Mouse (Mus musculus) urinary bladder, postnatal 10 days (tissue): ENCODE measurements around the gene Smarce1.
"Not testable (repeated sequence)": the region's sequence is repeated elsewhere in the genome, so short reads cannot be mapped to it uniquely, and the experiment has no call there.

Experiments
- DNase-seq: peaks from one replicate; pipeline ENCODE4 v3.0.0; 2022; ENCODE audit warnings: low spot score

Gene Smarce1

DNA sequence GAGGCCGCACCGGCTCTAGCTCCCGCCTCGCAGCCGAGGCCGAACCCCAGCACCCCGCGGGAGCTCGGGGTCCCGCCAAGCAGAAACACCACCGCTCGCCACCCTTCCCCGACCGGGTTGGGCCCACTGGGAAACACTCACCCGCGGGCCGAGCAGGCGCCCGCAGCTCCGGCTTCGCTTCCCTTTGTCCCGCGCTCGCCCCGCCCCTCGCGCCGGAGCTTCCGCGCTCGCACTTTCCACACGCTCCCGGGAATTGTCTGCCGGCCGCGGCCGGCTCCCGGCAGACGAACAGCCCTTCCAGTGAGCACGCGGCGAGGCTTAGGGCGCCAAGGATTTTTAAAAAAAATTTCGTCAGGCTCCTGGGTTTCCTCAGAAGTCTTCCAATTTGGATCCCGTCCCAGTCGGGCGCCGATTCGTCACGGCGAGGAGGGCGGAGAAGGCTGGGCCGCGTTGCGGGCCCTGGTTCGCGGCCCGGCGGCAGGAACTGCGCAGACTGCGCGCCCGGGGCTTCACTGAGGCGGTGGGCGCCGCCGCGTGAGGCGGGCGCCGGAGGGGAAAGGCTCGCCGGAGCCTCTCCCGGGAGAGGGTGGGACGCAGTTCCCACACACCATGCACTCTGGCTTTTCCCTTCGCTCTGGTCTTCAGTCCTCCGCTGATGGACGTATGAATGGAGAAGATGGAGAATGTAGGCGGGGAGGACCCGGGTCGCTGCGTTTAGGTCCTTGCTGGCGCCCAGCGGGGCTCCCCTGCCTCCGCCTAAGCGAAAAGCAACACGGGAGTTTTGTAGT is at the start of gene Smarce1:
TSS of gene Smarce1 (minus strand) at position 757 of the 788 bp plus-strand sequence.
- peak; percentile 25 for DNase-seq

DNA sequence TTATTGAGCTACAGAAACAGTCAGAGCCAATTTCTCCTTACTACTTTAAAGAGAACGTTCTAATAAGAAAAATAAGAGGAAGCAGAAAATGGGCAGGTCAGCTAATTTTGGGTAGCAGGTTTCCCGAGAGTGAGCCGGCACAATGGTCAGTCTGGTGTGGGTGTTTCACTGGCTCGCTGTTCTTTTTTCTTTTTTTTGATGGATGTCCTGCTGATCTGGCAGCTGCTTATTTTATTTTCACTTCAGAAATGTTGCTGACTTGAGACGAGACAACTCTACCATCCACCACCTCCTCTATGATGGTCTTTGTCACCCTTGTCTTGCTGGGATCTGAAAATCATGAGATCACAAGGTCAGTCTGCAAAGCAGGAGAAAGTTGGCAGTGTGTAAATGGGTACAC is 49.2 kb upstream of the Smarce1 start:
- no peak for DNase-seq

DNA sequence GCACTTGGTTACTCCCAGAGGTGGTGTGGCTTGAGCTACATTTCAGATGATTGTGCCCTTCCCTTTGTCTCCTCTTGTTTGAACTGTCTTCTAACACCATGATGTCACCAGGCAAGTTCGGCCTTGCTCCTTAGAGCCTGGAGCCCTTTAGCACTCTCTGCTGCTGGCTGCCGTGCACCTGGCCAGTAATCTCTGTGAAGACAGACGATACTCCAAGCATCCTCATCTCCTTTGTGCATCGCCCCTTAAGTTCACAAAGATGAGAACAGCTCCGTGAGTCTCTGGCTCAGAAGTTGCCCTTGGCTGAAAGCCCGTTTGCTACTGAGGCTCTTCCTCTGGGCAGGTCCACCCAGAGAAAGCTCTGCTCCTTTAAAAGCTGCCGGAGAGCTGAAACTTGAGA is 46.0 kb upstream of the Smarce1 start:
- DNase-seq: no peak

DNA sequence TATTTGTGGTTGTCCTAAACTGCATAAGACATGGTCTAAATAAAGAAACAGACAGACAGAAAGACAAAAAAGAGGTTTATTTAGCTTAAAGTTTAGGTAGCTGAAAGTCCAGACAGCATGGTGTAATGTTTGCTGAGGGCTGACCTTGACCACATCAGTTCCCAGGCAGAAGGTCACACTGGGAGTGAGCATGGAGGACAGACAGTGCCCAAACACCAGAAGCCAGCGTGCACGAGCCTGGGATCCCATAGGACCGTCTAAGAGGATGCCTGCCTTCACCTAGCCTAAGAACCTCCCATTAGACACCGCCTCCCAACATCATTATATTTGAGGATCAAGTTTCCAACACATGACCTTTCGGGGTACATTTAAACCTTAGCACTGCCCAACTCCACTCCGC is 44.8 kb upstream of the Smarce1 start:
- no peak for DNase-seq

DNA sequence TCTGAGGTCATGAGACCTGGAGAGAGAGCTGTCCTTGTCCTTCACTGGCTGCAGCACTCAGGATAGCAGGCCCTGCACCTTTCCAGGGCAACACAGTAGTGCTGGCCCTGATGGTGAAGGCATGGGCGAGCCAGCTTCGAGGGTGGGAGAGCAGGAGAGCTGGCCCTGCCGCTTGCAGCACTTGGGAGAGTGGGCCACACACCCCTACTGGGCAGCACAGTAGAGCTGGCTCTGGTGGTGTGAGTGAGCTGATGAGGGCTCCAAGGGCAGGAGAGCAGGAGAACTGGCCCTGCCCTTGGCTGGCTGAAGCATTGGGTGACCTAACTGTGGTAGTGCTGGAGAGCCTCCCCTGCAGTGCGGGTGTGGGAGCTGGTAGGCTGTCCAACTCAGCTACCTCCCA is 41.9 kb upstream of the Smarce1 start:
- DNase-seq: no peak

DNA sequence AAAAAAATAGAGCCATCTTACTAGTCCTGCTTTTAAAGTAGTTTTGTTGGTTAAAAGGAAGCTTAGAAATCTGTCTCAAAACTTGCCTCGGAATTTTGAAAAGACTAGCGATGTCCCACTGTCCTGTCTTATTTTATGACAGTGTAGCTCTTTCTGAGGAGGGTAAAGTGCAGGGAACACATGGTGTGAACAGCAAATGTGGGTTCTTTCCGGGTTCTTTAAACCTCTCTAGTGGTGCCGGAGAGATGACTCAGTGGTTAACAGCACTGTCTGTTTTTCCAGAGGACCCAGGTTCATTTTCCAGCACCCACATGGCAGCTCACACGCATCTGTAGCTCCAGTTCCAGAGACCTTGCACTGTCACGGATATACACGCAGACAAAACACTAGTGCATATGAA is 38.4 kb upstream of the Smarce1 start:
- no peak for DNase-seq

DNA sequence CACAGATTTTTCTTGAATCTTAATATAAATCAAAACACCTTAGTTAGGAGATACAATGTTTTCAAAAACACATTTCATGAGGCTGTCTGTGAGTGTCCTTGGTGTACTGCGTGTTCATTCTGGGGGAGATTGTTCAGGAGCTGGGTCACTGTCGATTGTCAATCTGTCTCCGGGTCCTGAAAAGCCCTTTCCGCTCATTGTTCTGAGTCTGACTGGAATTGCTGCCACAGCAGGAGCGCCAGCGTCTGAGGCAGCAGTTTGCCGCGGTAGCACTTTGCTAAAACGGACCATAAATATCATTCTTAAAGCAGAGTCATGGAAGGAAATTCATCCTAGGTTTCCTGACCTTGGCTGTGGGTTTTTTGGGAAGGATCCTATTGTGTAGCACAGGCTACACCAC is 35.0 kb upstream of the Smarce1 start:
- no peak for DNase-seq

DNA sequence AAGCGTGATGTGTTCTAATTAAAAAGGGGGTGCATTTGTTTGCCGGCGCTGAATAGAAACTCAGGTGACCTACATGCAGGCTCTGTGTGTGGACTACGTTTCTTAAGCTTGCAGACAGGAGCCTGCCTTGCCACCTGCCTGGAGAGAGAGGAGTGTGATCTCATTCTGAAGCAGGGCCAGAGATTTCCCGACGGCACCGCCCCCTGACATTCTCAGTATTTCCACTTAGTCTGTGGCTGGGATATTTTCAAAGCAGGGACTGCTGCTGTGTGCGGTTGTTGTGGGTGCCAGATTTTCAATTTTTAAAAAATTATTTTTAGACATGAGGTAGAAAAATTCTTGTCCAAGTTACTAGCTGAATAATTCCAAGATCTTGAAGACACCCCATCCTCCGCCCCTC is 34.4 kb upstream of the Smarce1 start:
- no peak for DNase-seq

DNA sequence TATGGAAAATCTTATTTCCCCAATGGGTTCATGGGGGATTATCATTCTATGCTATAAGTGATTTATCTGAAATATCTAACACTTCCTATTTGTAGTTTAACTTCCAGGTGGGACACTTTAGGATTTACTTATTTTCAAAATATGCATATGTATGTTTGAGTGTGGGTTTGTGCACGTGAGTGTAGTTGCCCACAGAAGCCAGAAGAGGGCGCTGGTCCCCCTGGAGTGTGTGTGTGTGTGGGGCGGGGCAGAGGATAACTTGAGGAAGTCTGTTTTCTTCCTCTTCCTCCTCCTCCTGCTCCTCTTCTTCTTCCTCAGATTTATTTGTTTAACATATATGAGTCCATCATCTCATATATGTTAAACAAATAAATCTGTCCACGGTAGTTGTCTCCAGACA is 25.4 kb upstream of the Smarce1 start:
- DNase-seq: no peak

DNA sequence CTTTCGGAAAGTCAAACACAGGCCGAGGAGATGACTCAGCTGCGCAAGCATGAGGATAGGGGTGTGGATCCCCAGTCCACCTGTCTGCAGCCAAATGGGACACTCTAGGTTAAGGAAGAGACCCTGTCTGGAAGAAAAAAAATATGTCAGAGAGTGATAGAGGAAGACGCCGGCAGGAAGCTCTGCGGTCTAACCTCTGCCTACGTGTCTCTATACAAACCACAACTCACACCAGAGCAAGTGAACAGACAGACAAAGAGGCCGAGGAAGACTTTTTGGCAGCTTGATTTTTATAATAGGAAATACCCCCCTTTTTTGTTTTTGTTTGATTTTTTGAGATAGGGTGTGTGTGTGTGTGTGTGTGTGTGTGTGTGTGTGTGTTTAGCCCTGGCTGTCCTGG is 24.5 kb upstream of the Smarce1 start:
- no peak for DNase-seq

DNA sequence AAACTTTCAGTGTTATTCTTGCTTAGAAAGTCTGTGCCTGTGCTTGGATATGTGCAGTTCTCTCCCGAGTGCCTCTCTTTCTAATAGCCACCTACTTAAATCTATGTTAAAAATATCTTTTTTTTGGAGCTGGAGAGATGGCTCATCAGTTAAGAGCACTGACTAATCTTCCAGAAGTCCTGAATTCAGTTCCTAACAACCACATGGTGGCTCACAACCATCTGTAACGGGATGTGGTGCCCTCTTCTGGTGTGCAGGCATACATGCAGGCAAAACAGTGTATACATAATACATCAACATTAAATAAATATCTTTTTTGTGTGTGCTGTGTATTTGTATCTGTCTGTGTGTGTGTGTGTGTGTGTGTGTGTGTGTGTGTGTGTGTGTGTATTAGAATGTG is 23.1 kb upstream of the Smarce1 start:
- DNase-seq: no peak

DNA sequence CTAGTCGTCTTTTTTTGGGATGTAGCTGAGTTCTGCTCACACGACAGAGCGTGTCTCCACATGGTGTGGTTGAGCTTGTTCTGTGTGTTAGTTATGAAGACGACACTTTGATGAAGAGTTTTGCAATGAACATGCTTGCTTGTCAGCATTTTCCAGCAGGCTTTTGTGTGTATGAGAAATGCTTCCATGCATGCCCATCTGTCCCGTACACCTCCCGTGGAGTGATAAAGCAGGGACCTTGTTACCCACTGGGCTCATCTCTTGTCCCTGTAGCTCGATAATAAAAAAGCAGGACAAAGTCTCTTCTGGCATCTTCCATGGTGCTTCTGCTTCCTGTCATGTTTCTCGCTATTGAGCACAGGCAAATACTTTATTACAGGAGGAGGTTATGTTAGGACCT is 21.9 kb upstream of the Smarce1 start:
- DNase-seq: no peak

DNA sequence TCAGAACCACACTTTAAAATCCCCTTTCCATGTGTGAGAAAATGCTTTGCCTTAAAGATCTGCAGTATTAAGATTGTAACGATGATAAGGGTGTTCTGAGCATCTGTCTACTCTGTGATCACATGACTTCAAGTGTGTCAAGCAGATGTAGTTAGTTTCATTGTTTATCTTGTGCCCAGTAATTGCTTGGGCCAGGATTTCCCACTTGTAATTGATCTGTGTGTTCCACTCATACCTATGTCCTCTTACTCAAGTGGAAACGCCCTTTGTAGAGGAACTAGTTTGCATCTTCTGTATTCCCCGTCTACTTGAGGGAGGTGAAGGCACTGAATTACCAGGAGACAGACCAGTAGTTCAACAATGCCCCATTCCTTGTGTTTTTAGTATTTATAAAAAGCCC is 19.8 kb upstream of the Smarce1 start:
- no peak for DNase-seq

DNA sequence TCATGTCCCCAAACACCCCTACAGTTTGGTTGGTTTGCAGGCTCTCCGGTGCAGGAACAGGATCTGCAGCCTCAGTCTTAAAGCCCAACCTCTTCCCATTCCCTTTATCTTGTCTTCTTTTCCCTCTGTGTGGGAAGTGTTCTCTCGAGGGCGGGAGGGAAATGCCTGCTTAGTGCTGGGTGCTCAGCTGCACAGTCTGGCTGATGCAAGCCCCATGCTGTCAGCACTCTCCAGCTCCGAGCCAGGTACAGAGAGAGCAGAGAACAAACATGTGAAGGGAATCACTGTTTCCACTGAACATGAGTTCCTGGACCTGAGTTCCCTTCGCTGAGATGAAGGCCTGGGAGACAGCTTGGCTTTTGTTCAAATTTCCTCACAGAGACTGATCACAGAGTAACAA is 19.4 kb upstream of the Smarce1 start:
- DNase-seq: no peak

DNA sequence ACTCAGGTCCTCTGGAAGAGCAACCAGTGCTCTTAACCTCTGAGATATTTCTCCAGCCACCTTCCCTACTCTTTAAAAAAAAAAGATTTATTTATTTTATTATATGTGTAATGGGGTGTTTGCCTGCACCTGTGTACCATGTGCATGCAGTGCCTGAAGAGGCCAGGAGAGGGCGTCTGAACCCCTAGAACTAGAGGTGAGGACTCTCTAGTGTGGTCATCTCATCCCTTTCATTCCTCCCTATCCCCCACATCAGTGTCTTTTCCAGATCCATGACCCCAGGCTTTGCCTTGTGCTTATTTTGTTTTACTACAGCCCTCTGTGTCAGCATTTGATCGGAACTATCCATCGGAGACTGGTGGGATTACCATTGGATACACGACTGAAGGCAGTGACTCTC is 18.3 kb upstream of the Smarce1 start:
- no peak for DNase-seq

DNA sequence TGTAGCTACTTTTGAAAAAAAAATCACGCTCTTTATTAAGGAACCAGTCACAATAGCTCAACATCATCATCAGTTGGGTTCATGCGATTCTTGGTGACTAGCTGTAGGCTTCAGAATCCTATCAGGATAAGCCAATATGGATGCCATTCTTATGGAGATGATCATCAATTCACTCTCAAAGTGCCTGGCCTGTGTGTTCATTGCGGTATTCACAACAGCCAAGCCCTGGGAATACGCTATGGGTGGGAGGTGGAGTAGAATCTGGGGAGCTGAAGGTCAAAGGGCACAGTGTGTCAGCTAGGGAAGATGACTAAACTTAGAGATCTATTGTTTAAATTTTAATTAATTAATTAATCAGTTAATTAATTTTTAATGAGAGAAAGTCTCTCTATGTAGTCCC is 17.1 kb upstream of the Smarce1 start:
- DNase-seq: no peak

DNA sequence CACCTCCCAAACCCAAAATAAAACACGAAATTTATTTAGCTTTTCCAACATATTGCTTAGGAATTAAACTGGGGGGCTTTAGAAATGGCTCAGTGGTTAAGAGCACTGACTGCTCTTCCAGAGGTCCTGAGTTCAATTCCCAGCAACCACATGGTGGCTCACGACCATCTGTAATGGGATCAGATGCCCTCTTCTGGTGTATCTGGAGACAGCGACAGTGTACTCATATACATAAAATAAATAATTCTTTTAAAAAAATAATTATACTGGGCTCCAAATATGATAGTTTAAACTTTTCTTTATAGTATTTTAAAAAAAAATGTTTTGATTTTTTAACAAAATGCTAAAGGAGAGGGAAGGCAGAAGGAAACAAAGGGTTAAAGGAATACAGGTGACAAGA is 13.7 kb upstream of the Smarce1 start:
- DNase-seq: not testable (repeated sequence)

DNA sequence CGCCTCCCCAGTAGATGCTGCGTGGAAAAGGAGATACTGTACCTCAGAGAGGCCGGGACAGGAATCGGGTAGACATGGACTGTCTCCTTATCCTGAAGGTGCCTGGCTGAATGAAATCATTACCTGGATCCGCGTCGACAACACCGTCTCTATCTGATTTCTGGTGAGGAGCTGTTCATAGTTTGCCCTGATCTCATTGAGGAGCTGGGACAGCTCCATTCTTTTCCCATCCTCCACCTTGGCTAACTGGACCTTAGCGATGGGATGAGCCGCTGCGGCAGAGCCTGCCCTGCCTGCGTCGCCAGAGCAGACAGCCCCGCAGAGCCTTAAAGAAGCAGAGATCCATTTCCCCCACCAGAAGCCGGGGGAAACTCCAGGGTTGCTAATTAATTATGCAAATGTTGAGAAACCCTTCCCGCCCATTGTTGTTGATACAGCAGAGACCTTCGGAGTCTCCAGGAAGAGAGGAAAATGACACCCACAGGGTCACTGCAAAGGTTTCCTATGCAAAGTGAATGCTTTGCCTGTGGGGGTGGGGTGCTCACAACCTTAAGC is 13.1 kb upstream of the Smarce1 start, which contains the start of gene Krt222:
TSS of gene Krt222 (minus strand) at position 266 of the 555 bp plus-strand sequence.
- DNase-seq: no peak

DNA sequence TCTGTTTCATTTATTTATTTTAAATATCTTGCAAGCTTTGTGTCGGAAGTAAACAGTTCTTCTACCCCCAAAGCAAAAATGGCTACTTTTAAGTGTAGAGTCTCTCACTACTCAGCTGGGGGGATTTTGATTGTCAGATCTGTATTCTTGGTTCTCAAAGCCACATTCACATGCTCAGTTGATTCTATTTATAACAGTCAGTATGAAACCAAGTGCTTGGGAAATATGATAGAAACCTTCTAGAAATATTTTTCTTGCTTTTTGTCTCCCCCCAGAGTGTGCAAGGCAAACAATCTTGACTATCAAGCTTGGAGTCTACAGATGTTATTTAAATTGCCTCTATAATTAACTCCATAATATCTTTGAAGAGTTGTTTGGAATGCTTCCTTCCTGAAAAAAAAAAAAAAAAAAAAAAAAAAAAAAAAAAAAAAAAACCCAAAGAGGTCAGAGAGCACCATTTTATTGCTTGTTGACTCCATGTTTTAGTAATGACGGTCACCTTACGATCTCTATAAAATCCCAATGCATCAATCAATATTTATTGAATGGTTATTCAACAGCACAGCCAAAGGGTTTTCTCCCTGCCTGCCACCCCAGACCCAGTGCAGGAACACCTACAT is 12.5 kb upstream of the Smarce1 start:
- no peak for DNase-seq

DNA sequence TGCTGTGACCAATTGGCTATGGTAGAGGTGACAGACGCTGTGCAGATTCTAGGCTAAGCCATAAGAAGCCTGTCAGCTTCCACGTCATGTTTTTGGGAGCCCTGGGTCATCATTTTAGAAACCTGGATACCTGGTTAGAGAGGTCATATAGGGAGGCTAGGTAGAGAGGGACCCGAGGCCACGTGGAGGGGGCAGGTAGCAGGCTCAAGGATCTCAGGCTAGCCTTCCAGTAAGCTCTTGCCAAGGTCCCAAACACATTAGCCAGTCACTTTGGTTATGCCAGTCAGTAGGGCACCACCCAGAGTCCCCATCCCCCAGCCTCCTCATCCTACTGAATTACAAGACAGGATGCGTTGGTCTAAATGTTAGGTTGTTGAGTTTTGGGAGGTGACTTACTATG is 11.2 kb upstream of the Smarce1 start:
- no peak for DNase-seq

DNA sequence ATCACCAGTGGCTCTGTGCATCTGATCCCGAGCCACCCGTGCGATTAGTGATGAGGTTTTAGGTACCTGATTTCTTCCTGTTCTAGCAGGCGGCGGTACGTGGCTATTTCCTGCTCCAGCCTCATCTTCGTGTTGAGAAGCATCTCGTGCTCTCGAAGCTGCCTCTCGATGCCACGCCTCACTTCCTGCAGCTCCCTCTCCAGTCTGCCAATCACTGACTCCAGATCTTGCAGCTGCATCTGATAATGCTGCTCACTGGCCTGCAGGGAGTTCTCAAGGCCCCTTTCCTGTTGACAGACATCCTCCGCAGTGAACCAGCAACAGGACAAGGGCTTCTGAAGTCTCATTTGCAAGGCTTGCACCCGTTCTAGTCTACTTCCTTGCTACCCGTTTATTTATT is 7.7 kb upstream of the Smarce1 start:
- no peak for DNase-seq

DNA sequence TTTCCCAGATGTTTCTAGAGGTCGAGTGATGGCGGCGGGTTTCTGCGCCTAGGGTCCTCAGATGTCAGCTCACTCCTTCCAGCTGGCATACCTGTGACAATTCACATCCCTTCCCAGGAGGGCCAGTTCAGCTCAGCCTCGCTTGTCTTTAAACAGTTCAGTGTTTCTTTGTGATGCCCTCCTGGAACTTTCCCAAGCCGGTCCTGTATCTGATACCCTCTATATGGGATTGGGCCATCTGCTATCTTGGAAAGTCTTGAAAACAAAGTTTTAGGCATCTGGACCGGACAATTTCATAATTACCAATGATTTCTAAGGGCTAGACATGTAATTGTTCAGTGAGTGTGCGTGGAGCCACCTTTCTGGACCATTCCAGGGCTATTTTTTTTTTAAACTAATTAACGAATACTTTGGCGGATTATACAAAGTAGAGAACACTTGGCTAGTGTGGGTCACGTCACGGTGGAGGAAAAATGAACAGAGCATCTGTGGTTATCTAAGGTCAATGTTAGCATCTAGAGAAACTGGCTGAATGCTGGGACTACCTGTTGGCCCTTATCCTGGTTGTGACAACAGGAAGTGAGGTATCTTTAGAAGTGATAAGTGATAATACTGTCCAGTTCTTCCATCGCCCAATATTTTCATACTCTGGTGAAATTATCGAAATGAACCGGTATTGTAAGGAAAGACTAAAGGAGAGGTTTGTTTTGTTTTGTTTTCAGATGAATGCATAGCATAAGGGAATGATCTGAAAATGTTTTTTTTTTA is 416 bp upstream of the Smarce1 start:
- DNase-seq: no peak
